Mouse (Mus musculus): ENCODE data around the gene Lsm7.

Gene Lsm7

DNA sequence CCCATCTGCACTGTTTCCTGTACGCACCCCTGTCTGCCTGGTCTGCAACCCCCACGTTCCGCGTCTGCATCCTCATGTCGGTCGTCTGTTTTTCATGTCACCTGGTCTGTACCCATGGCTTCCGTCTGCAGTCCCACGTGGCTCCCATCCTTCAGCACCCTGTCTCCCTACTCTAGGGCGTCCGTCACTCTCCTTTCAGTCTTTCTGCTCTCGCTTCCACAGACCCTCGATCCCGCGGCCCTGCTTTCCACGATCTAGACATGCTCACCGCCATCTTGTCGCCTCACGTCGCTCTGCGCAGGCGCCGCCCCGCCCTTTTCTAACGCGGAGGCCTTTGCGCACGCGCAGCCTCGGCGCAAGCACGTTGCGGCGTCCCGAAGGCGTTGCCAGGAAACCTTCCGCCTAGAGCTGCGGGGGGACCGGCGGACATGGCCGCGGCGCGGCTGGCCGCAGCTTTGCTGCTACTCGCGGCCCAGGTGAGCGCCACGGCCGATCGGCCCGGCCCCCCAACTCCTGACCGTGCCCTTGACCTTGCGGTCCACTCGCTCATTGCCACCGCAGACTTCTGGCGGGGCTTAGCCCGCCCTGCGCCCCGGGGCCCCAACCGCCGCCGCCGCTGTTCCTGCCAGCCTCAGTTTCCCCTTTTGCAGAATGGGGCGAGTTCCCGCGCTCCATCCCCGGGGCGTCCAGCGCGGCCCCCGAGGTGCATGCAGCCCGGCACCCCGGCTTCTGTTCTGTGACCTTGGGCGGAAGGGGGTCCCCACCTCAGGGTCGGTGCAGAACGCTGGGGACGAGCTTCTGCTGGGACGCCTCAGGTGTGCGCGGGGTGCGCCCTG, at the start of gene Lsm7, which contains the start of gene Sppl2b:
TSS of gene Lsm7 (minus strand) at position 297 of the 836 bp plus-strand sequence.
TSS of gene Sppl2b (plus strand) at position 363 of the 836 bp plus-strand sequence.
- peak; percentile 89 for DNase-seq (ENCODE audit: low read depth)

DNA sequence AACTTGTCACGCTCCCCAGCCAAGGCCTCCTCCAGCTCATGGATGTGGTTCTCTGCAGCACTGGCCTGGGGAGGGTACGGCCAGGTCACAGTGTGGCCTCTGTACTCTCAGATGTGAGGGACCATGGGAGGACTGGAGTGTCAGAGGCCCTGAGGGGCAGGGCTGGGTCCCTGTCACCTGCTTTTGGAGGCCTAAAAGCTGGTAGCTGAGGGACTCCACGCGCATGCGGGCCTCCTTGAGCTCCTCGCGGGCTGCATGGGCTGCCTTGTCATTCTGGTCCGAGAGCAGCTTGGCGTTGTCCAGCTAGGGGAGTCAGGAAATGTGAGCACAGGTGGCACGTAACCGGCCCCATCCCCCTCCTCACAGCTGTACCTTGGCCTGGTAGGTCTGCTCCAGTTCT, 49.7 kb upstream of the Lsm7 start:
- no peak for DNase-seq (ENCODE audit: low read depth)

DNA sequence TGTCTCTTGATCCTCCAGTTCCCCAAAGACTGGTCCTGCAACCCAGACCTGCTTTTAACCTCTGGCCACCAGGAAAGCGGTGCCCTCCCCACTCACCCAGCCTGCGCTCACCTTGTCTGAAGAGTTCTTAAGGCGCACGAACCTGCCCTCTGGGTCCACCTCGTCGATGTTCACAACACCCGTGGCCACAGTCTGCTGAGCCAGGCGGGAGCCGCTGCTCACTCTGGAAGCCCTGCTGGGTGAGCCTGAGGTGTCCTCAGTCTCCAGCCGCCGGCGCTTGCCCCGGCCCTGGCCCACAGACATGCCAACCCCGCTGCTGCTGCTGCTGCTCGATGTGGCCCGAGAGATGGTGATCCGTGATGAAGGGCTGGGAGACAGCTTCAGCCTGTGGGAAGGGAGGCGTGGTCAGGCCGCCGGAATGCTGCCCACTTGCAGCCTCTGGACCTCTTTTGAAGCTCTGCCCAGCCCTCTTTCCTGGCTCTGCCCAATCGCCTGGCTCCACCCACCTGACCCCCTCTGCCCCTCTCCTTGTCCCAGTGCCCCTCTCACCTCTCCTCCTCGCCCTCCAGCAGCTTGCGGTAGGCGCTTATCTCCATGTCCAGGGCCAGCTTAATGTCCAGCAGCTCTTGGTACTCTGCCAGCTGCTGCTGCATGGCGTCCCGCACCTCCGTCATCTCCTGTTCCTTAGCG, 49.1 kb upstream of the Lsm7 start:
- DNase-seq (ENCODE audit: low read depth): no peak

DNA sequence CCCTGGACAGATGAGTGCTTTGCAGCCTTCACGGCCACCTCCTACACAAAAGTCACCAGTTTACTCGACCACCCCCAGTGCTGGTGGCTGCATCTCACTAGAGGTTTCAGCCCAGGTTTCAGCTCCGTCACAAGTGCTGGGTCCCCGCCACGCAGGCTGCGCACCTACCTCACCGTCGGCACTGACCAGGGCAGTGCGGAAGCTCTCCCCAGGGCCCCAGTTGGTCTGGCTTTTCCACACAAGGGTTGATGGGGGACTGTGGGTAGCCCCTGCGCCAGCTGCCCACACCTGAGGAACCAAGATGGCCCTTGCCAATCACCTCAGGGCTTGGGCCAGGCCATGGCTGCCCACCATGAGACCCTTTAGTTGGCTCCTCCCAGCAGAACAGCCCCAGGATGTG, 48.3 kb upstream of the Lsm7 start:
- no peak for DNase-seq (ENCODE audit: low read depth)

DNA sequence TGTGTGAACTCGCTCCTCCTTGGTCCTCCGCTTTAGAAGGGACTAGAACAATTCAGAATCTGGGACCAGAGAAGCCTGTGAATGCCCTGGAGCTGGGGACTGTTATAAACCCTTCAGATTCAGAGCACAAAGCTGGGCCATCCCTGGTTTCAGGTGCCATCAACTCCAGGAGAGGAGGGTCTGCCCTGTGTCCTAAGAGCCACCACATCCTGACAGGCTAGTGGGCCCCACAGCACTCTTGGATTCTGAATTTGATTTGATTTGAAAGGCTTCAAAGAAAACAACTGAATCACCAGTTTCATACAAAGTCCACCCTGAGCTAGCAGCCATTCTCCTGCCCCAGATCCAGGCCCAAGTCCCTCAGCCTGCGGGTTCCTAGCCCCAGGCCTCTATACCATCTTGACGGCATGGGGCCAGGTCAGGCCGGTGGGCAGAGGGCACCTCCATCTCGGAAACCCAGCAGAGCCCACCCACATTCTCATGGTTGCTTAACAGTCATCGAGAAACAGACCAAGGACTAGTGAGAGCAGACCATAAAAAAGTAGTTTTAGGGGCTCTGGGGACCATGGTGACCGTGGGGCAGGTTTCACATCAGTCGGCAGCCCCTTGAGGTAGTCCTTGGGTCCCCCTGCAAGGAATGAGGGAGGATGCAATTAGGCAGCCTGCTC, 47.4 kb upstream of the Lsm7 start:
- no peak for DNase-seq (ENCODE audit: low read depth)

DNA sequence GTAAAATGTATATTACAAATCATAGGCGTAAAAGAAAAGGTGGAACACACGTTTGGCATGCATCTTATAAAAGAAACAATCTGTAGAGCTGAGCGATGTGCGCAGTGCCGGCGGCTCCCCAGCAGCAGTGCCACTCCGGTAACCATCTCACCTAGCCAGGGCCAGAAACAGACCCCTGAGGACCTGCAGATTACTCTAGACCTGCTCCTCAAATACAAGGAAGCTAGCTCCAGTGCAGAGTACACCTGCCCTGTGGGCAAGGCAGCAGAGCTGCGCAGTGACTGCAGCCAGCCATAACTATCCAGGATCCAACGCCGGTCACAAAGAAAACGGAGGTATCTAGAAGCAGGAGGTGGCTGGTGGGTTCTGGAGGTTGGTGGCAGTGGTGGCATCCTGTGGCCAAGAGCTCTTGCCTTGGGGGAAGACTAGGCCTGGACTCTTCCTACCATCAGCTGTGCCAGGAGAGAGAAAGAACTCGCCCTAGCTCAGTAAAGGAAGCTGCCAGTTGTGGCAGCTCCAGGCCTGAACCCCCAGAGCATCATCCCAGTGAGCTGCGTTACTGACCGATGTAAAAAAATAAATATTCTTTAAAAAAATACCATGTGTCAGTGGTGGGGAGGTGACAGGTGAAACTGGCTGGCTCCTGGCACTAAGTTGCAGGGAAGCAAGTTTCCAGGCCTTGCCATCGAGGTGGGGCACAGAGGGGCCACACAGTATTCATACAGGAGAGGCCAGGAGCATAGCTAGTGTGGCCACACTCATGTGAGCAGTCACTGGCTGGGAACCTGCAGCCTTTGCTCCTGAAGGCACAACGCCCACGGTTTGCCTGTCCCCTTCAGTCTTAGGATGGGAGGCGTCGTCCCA, 46.6 kb upstream of the Lsm7 start:
- DNase-seq (ENCODE audit: low read depth): no peak

DNA sequence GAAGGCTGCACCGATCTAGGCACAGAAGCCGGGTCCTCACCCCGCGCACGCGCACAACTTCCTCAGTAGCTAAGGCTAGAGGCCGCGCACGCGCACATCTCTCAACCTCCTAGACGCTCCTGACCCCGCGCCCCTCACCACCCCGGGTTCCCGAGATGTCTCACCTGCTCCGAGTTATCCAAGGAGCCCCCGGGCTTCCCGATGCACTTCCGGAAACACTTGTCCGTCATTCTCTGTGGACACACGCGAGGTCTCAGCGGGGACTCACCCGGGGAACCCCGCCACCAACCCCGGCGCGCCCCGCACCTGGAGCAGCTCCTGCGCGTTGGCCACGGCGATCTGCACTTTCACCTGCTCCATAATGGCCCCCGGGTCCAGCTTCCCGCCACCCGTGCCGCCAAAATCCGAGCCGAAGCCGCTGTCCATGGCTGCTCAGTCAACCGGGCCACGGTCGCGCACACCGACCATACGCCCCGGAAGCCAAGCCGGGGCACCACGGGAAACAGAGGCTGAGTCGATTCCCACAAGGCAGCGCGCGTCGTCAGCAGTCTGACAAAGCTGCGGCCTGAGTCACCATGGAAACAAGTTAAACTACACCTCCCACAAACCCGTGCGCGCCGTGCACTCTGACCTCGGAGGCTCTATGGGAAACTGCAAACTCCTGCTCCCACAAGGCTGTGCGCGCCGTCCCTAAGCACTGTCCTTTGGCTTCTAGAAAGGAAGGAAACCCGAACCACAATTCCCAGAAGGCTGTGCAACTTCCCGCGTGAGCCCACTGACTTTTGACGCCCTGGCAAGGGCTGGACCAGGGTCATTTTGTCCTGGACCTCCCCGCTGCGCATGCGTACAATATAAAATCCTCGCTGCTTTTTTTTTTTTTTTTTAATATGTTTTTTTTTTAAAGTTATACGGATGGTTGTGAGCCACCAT, 45.6 kb upstream of the Lsm7 start, which contains the start of gene Timm13:
TSS of gene Timm13 (minus strand) at position 652 of the 930 bp plus-strand sequence.
- peak; percentile 97 for DNase-seq (ENCODE audit: low read depth)

DNA sequence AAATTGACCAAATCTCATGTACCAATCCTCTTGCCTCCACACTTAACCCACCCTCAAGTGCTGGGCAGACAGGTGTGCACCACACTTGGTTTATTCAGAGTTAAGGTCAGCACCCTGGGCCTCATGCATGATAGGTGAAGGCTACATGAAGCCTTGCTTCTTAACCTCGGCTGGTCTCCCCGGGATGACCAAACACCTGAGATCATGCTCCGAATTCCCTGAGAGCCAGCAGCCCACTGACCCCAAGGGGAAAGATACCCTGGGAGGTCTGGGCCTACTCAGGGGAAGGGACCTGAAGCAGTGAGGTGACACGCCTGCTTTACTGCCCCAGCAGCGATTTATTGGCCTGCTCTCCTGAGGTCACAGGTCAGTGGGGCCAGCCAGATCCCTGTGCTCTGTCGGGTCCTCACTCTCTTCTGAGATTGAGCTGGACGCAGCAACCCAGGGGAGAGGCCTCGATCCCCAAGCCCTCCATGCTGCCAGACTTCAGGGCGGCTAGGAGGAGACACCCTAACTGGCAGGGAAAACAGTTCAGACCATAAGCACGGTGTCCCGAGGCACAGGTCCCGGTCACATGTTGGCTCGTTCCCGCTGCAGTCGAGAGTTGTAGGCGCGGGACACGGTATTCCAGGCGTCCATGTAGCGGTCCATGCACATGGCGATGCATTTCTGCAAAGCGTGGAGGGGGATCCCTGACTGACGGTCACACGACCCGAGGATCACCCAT, 44.7 kb upstream of the Lsm7 start:
- DNase-seq (ENCODE audit: low read depth): no peak

DNA sequence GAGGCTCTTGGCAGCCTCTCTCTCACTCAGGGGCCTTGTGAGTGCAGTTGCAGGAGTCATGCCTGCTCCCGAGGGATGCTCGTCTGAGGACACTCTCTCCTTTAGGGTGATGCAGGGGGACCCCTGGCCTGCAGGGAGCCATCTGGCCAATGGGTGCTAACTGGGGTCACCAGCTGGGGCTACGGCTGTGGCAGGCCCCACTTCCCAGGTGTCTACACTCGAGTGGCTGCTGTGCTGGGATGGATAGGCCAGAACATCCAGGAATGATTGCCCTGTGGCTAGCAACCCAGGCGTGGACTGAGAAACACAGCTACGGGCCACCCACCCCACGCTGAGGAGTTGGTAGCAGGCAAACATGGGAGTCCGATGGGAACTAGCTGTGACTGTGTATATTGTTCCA, 44.1 kb upstream of the Lsm7 start:
- no peak for DNase-seq (ENCODE audit: low read depth)

DNA sequence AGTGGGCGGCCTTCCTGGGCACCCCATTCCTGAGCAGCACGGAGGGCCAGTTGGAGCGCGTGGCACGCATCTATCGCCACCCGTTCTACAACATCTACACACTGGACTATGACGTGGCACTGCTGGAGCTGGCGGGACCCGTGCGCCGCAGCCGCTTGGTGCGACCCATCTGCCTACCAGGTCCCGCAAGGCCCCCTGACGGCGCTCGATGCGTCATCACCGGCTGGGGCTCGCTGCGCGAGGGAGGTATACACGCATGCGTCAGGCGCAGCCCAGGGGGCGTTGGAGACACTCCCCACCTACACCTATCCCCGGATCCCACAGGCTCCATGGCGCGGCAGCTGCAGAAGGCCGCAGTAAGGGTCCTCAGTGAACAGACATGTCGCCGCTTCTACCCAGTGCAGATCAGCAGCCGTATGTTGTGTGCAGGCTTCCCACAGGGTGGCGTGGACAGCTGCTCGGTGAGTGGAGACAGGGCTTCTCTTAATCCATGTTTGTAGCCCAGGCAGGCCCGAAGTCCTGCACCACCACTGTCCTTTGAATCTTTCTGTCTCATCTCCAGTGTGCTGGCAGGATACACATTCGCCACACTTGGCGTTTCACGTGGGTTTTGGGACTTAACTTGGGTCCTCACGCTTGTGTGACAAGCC, 43.0 kb upstream of the Lsm7 start:
- no peak for DNase-seq (ENCODE audit: low read depth)

DNA sequence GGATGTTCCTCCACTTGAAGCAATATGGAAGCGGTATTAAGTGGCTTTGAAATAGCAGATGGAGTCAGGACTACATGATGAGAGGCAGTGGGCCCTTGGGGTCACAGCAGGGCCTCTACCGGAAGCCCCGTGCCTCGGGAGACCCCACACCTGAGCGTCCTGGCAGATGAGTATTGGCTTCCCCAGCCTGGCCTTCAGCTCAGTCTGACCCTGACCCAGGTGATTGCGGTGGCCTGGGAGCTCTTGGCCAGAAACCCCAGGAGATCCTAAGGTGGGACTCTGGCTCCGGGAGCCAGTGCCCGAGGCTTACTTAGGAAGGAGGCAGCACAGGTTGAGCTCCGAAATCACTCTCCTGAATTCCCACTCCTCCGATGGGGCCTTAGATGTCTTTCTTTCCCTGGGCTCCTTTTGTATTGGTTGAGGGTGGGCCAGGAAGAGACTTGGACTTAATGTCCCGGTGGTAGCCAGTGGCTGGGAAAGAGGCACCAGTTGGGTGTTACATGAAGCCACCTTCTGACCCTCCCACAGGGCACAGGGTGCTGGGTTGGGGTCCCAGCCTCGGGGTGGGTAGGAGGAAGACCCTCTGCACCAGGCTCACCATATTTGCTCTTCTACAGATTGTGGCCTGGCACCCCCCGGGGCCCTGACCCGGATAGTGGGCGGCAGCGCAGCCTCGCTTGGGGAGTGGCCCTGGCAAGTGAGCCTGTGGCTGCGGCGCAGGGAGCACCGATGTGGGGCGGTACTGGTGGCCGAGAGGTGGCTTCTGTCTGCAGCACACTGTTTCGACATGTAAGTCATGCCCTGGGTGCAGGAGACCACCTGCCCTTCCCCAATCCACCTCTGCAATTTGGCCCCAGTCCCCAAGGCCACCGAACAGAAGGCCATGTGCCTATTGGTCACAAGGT, 41.8 kb upstream of the Lsm7 start:
- DNase-seq (ENCODE audit: low read depth): no peak

DNA sequence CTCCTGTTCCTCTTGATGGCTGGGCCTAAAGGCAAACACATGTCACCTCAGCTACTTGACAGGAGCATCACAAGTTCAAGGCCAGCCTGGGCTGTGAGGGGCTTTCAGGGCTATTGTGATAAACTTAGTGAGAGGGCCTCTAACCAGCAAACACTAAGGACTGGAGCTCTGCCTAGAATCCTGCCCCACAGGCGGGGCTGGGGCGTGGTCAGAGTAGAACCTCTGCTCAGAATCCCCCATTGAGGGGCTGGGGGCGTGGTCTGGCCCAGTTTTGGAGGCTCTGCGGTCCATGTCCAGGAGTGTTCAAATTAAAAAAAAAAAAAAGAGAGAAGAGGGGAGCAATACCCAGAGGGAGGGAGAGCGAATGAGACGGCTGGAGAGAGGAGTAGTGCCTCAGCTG, 40.7 kb upstream of the Lsm7 start:
- no peak for DNase-seq (ENCODE audit: low read depth)

DNA sequence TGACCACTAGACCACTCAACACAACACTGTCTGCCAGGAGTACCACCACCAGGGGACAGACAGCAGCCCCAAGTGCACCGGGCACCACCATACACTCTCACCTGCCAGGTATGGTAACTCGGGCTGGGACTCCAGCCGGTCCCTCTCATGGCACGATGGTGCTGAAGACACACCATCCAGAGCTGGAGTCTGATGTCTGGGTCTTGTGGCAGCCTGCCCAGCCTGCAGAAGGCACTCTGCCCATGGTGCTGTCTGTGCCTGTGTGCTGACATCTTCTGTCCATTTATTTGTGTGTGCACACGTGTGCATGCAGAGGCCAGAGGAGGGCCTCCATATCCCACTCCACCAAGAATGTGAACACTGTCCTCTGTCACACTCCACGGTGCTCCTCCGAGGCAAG, 40.1 kb upstream of the Lsm7 start:
- no peak for DNase-seq (ENCODE audit: low read depth)

DNA sequence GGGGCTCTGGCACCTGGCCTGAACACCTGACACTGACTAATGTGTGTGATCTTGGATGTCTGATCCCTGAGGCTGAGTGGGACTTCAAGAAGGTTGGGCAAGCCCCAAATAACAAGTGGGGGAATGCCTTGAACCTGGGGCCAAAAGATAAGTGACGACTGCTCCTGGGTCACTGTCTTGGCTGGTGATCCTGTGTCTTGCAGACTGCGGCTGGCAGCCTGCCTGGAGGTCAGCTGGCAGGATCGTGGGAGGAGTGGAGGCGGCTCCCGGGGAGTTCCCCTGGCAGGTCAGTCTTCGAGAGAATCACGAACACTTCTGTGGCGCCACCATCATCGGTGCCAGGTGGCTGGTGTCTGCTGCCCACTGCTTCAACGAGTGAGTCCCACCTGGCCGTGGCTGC, 32.2 kb upstream of the Lsm7 start:
- DNase-seq (ENCODE audit: low read depth): no peak

DNA sequence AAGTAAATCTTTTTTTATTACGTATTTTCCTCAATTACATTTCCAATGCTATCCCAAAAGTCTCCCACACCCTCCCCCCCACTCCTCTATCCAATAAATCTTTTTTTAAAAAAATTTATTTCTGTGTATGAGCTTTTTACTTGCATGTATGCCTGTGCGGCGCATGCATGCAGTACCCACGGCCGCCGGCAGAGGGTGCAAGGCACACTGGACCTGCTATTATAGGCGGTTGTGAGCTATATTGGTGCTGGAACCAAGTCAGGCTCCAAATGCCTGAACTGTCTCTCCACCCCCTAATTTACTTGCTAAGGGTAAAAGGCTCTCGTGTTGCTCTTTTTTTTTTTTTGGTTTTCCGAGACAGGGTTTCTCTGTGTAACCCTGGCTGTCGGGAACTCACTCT, 26.3 kb upstream of the Lsm7 start:
- peak; percentile 48 for DNase-seq (ENCODE audit: low read depth)

DNA sequence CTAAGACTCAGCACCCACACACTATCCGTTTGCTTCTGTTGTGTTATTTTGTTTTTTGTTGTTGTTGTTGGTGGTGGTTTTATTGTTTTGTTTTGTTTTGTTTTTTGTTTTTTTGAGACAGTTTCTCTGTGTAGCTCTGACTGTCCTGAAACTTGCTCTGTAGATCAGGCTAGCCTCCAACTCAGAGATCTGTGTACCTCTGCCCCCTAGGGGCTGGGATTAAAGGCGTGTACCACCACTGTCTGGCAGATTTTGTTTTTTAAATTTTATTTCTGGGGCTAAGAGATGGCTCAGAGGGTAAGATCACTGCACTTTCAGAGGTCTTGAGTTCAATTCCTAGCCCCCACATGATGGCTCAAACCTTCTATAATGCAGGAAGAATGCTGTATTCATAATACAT, 25.9 kb upstream of the Lsm7 start:
- DNase-seq (ENCODE audit: low read depth): no peak

DNA sequence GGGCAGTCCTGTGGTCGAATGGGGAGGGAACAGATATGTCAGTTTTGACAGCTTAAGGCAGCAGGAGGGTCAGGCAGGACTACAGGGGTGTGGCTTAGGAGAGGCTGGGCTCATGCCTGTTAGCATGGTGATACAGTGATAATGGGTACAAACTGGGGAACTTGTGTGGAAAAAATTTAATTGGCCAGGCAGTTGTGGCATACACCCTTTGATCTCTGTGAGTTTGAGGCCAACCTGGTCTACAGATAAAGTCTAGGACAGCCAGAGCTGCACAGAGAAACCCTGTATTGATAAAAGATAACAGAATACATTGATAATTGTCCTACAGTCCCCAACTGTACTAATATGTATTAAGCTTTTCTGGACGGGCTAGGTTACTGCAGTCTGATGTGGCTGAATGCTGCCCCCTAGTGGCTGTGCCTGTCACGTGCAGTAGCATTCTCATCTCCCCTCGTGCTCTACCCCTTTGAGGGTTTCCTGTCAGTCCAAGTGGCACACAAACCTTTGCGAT, 25.2 kb upstream of the Lsm7 start:
- peak; percentile 76 for DNase-seq (ENCODE audit: low read depth)

DNA sequence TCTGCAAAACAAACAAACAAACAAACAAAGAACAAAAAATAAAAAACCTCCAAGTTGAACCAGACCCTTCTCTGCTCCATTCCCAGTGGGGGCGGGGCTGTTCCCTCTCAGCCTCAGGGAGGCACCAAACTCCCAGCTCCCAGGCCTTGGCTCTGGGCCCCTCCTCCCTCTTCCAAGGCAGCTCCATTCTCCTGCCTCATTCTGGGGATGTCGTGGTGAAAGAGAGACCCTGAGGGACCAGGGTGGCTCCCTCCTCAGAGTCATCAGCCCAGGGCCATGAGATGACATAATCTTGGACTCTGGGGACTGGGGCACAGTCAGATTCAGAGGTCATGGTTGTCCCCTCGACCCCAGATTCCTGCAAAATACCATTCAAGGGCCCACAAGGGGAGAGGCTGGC, 21.6 kb upstream of the Lsm7 start:
- no peak for DNase-seq (ENCODE audit: low read depth)

Data from c-Kit-positive CD71-negative TER-119-negative erythroid progenitor cells, embryonic 14.5 days (primary cell).